Mouse (Mus musculus) hindbrain, embryonic 11.5 days (tissue): ENCODE measurements around the gene Grcc10. TPM values are rescaled to one million over a fixed set of nuclear protein-coding genes. Genes with fewer than 3 reads are reported as not detected.
A peak's percentile ranks its signal among the peaks of the same experiment; 100 is the strongest.

Experiments used
- ATAC-seq: fragments of 200-750 bp; cut with Nextera tagmentation; 2 replicates; pipeline ENCODE4 v1.8.0; 2017; ENCODE audit warnings: mild to moderate bottlenecking, moderate TSS enrichment, moderate library complexity; ENCODE audit not compliant: low FRiP score
- DNase-seq: peaks from one replicate; pipeline ENCODE4 v3.0.0-alpha.2; 2015; ENCODE audit warnings: low spot score
- H3K27ac ChIP-seq: fragments of 300-500 bp; sonication (generic); 2 replicates; pipeline ENCODE4 v1.5.1; 2014; ENCODE audit warnings: mild to moderate bottlenecking, low read depth, low read length
- H3K27me3 ChIP-seq: fragments of 300-500 bp; sonication (generic); 2 replicates; pipeline ENCODE4 v1.6.1; 2014; ENCODE audit warnings: mild to moderate bottlenecking, low read length, moderate library complexity, mixed read lengths; ENCODE audit not compliant: control insufficient read depth, insufficient read depth
- H3K36me3 ChIP-seq: fragments of 300-500 bp; sonication (generic); 2 replicates; pipeline ENCODE4 v1.6.1; 2014; ENCODE audit warnings: mild to moderate bottlenecking, low read length, moderate library complexity, mixed read lengths; ENCODE audit not compliant: control insufficient read depth, insufficient read depth
- H3K4me1 ChIP-seq: fragments of 300-500 bp; sonication (generic); replicated peaks from 2 replicates; pipeline ENCODE4 v1.6.1; 2014; ENCODE audit warnings: low read length, mixed read lengths; ENCODE audit not compliant: control insufficient read depth, insufficient read depth
- H3K4me2 ChIP-seq: fragments of 300-500 bp; sonication (generic); replicated peaks from 2 replicates; pipeline ENCODE4 v1.6.1; 2014; ENCODE audit warnings: mild to moderate bottlenecking, low read depth, low read length
- H3K4me3 ChIP-seq: fragments of 300-500 bp; sonication (generic); 2 replicates; pipeline ENCODE4 v1.5.1; 2014; ENCODE audit warnings: low read depth, low read length
- H3K9ac ChIP-seq: fragments of 300-500 bp; sonication (generic); 2 replicates; pipeline ENCODE4 v1.6.1; 2014; ENCODE audit warnings: low read depth, low read length
- H3K9me3 ChIP-seq: fragments of 300-500 bp; sonication (generic); 2 replicates; pipeline ENCODE4 v1.6.1; 2016; ENCODE audit warnings: low read length; ENCODE audit not compliant: control insufficient read depth
- WGBS: fragments of 180-500 bp; shearing (Covaris S2); extraction: QIAGEN DNeasy Blood & Tissue Kit; methylation state at CpG from one replicate; pipeline ENCODE4 v1.1.7; 2014; 5-methylcytosine and 5-hydroxymethylcytosine counted together
- polyA plus RNA-seq: library from polyadenylated mRNA; unstranded; fragments of >200 nt; fragmentation: Nextera tagmentation; extraction: Ambion mirVana; gene quantifications from 2 replicates; pipeline ENCODE4 v1.2.1, GENCODE M21; 2014

Grcc10 gene
- polyA plus RNA-seq, 1 experiment from 2014 or later, result 590 TPM

- H3K9me3 ChIP-seq, result no peaks in the 10 kb centered on the region
- peaks cover 2% of the 10 kb centered on the region; the same call in 1 of the 2 replicates for H3K27me3 ChIP-seq
- WGBS, result 2% methylated on average over 5 of the region's 5 CpGs
- peak; percentile 84 for DNase-seq
- H3K4me3 ChIP-seq, result no peak overlapping the region
- no peaks in the 10 kb centered on the region for H3K36me3 ChIP-seq
- peaks cover 7% of the 10 kb centered on the region for H3K4me1 ChIP-seq
- H3K27ac ChIP-seq, result no peak overlapping the region
- no peak for ATAC-seq
- H3K9ac ChIP-seq, result no peak overlapping the region
- H3K4me2 ChIP-seq, result peak overlapping the region; percentile 9; the same call in 1 of the 2 replicates
Observed at GRCm38 (mm10) chr6:124759259-124759658, 18.1 kb upstream of the Grcc10 start.

GRCm38 (mm10) chr6:124758849-124759232 lies 17.7 kb upstream of the Grcc10 start:
- no peak overlapping the region for H3K9ac ChIP-seq
- ATAC-seq, result no peak
- WGBS, result 56% methylated on average over 2 of the region's 2 CpGs

GRCm38 (mm10) chr6:124757909-124758848 lies 17.0 kb upstream of the Grcc10 start:
- peak; percentile 73 for DNase-seq
- peak; percentile 12; the same call in 1 of the 2 replicates for ATAC-seq
- H3K36me3 ChIP-seq, result no peaks in the 10 kb centered on the region
- H3K27ac ChIP-seq, result peak overlapping the region; percentile 96
- H3K27me3 ChIP-seq, result peaks cover 2% of the 10 kb centered on the region; the same call in 1 of the 2 replicates
- peaks cover 9% of the 10 kb centered on the region for H3K4me1 ChIP-seq
- H3K4me2 ChIP-seq, result peak overlapping the region; percentile 79
- H3K4me3 ChIP-seq, result peak overlapping the region; percentile 88
- H3K9me3 ChIP-seq, result no peaks in the 10 kb centered on the region
- 28% methylated on average over 5 of the region's 5 CpGs for WGBS
- peak overlapping the region; percentile 88 for H3K9ac ChIP-seq

More at GRCm38 (mm10) chr6:124758849-124759232, 17.7 kb upstream of the Grcc10 start:
- Histone ChIP-seq H3K4me1 (peaks cover 7% of the 10 kb centered on the region), H3K27me3 (peaks cover 2% of the 10 kb centered on the region; the same call in 1 of the 2 replicates), H3K4me3 (no peak overlapping the region), H3K4me2 (peak overlapping the region; percentile 9; the same call in 1 of the 2 replicates), H3K9me3 (no peaks in the 10 kb centered on the region), H3K27ac (peak overlapping the region; percentile 96; the same call in 1 of the 2 replicates), H3K36me3 (no peaks in the 10 kb centered on the region)
- DNase-seq, result no peak

- ATAC-seq (peak; percentile 1; the same call in 1 of the 2 replicates), DNase-seq (no peak)
- peak overlapping the region; percentile 88 for H3K4me3 ChIP-seq
- peak overlapping the region; percentile 96 for H3K27ac ChIP-seq
- WGBS, result 9% methylated on average over 5 of the region's 5 CpGs
- H3K9me3 ChIP-seq, result no peaks in the 10 kb centered on the region
- peaks cover 9% of the 10 kb centered on the region for H3K4me1 ChIP-seq
- H3K27me3 ChIP-seq, result no peaks in the 10 kb centered on the region
- peak overlapping the region; percentile 79 for H3K4me2 ChIP-seq
- no peaks in the 10 kb centered on the region for H3K36me3 ChIP-seq
- H3K9ac ChIP-seq, result peak overlapping the region; percentile 88
Observed at GRCm38 (mm10) chr6:124757351-124757880, 16.2 kb upstream of the Grcc10 start.

GRCm38 (mm10) chr6:124756652-124757350 lies 15.6 kb upstream of the Grcc10 start:
- ATAC-seq, result peak; percentile 73
- no peaks in the 10 kb centered on the region for H3K9me3 ChIP-seq
- peak overlapping the region; percentile 88 for H3K4me3 ChIP-seq
- peak; percentile 81 for DNase-seq
- no peaks in the 10 kb centered on the region for H3K27me3 ChIP-seq
- H3K4me2 ChIP-seq, result peak overlapping the region; percentile 79
- no peaks in the 10 kb centered on the region for H3K36me3 ChIP-seq
- under 1% methylated on average over 32 of the region's 54 CpGs for WGBS
- peaks cover 9% of the 10 kb centered on the region for H3K4me1 ChIP-seq
- peak overlapping the region; percentile 96 for H3K27ac ChIP-seq
- peak overlapping the region; percentile 88 for H3K9ac ChIP-seq

DNA sequence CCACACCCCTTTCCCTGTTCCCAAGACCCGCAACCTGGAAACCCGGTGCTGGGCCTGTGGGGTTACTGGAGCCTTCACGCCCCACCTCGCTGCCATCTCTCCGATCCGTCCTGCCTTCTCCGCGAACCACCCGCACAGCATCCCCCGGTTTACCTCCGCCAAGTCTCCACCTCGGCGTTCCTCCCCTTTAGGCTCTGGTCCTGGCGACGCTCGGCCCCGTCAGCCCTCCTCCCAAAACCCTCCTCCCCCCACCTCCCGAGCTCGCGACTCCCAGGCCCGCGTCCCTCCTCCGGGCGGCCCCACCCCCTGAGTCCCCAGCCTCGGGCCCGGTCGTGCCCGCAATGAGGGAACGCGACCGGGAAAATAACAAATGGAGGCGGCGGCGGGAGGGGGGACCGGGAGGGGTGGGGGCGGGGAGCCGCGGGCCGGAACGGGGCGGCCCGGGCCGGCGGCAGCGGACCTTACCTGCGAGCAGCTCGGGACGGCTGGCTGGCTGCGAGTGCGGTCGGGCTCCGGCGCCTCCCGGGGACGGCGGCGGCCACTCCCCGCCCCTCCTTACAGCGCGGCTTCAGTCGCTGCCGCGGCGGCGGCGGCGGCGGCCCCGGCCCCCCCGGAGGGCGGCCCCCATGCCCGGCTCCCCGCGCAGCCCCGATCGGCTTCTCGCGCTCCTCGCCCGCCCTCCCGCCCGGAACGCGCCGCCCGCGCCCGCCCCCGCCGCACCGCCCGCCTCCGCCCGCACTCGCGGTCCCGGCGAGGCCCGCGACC lies 14.8 kb upstream of the Grcc10 start, which contains the start of the genes Gm45234 and Atn1:
Gm45234 (minus strand) TSS at position 191 of the 765 bp plus-strand sequence.
Atn1 (minus strand) TSS at position 694 of the 765 bp plus-strand sequence.
- H3K4me2 ChIP-seq, result peak within 1 kb of the TSS; percentile 79
- H3K9me3 ChIP-seq, result no peaks in the 10 kb centered on the region
- H3K9ac ChIP-seq, result peak within 1 kb of the TSS; percentile 88
- ATAC-seq (peak; percentile 70), DNase-seq (peak; percentile 77)
- WGBS, result 0% methylated on average over 37 of the region's 100 CpGs
- no peaks in the 10 kb centered on the region for H3K36me3 ChIP-seq
- H3K4me1 ChIP-seq, result peaks cover 9% of the 10 kb centered on the region
- H3K27ac ChIP-seq, result peak within 1 kb of the TSS; percentile 96
- peak within 1 kb of the TSS; percentile 88 for H3K4me3 ChIP-seq
- H3K27me3 ChIP-seq, result no peaks in the 10 kb centered on the region

GRCm38 (mm10) chr6:124755306-124755705 lies 14.1 kb upstream of the Grcc10 start:
- peaks cover 9% of the 10 kb centered on the region for H3K4me1 ChIP-seq
- WGBS, result 2% methylated on average over 3 of the region's 3 CpGs
- DNase-seq, result no peak

GRCm38 (mm10) chr6:124753861-124754260 lies 12.7 kb upstream of the Grcc10 start:
- ATAC-seq, result no peak
- H3K4me2 ChIP-seq, result no peak overlapping the region

More at GRCm38 (mm10) chr6:124755306-124755705, 14.1 kb upstream of the Grcc10 start:
- H3K4me3 ChIP-seq, result peak overlapping the region; percentile 88
- no peak for ATAC-seq
- H3K27me3 ChIP-seq, result no peaks in the 10 kb centered on the region
- H3K4me2 ChIP-seq, result peak overlapping the region; percentile 79
- peak overlapping the region; percentile 96 for H3K27ac ChIP-seq
- H3K36me3 ChIP-seq, result no peaks in the 10 kb centered on the region
- H3K9me3 ChIP-seq, result no peaks in the 10 kb centered on the region
- H3K9ac ChIP-seq, result peak overlapping the region; percentile 88

More at GRCm38 (mm10) chr6:124753861-124754260, 12.7 kb upstream of the Grcc10 start:
- no peaks in the 10 kb centered on the region for H3K27me3 ChIP-seq
- H3K9me3 ChIP-seq, result no peaks in the 10 kb centered on the region
- DNase-seq, result no peak
- no peaks in the 10 kb centered on the region for H3K36me3 ChIP-seq
- no peak overlapping the region for H3K9ac ChIP-seq
- no peak overlapping the region for H3K27ac ChIP-seq
- peaks cover 7% of the 10 kb centered on the region for H3K4me1 ChIP-seq
- H3K4me3 ChIP-seq, result no peak overlapping the region
- 98% methylated on average over 2 of the region's 2 CpGs for WGBS
